Mouse (Mus musculus) erythroblast, adult 5-6 weeks (primary cell): ENCODE measurements around the gene 4930583I09Rik. TPM values are rescaled to one million over a fixed set of nuclear protein-coding genes. Genes with fewer than 3 reads are reported as not detected.

Experiments
- ATAC-seq: replicated peaks from 2 replicates; pipeline ENCODE4 v1.8.0; 2016; ENCODE audit warnings: moderate number of reproducible peaks, mild to moderate bottlenecking, moderate TSS enrichment, inconsistent platforms; ENCODE audit not compliant: poor library complexity, low FRiP score, severe bottlenecking
- total RNA-seq, 2 experiments: library from RNA; stranded (forward) in 1 of 2; stranded (reverse) in 1 of 2; fragments of 150-400 nt in 1 of 2; fragments of 200-764, 138-1000 nt in 1 of 2; gene quantifications; 2 replicates each; pipeline versions ENCODE4 v1.2.3 to v1.2.4; 2015 to 2017; ENCODE audit warnings: low replicate concordance in 2 of 2

Gene 4930583I09Rik
- total RNA-seq (2015; ENCODE audit: low replicate concordance) (not detected in 2 replicates), total RNA-seq (2017; ENCODE audit: low replicate concordance) (not detected in 2 replicates)

DNA sequence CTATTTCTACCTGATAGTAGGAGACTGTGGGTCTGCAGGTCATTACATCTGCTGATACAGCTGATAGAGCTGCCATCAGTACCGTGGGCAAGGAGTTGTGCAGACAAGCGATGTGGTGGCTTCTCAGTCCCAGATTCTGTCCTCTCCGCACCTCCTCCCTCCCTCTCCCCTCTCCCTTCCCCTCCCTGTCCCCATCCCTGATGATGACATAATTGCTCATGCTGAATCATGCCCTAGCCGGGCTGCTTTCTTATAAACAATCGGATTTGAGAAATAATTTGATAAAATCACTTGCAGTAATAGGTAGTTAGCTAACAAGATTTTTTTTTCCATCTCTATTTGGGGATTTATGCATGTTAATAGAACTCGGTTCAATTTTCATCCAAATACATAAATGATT lies at the start of gene 4930583I09Rik:
Gene 4930583I09Rik, minus strand, starts transcription at position 144 of the 400 bp plus-strand sequence.
- ATAC-seq = no peak

DNA sequence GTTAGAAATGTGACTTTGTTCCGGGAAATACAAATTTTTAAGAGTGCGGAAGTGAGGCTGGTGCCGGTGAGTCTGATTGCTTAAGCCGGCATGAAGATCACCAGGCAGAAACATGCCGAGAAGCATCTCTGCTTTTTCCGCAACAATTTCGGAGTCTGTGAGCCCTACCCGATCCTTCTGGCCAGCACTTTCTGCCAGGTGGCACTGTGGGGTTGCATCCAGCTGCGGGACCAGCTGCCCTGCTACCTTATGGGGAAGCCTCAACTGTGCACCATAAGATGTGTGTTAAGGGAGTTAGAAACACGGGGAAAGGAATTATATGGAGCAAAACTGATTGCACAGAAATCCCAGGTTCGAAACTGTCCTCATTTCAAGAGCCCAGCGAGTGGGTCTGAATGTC lies 40.2 kb upstream of the 4930583I09Rik start:
- no peak for ATAC-seq

DNA sequence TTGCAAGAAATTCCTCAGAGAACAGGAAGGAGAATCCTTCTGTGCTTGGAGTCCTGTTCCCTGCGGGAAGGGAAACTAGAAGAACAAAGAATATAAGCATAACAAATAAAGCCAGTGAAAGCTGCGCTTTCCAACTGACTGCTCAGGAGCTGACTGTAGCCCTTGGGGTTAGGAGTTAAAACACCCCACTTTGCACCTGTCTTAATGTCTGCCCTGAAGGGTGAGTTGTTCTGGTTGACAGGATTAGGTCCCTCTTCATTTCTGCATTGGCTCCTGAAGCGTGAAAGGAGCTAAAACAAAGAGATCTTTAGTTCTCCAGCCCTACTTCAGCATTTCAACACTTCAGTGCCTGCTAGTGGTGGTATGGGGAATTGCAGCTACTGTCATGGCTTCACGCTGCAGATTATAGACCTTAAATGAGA lies 37.8 kb upstream of the 4930583I09Rik start:
- ATAC-seq = no peak

DNA sequence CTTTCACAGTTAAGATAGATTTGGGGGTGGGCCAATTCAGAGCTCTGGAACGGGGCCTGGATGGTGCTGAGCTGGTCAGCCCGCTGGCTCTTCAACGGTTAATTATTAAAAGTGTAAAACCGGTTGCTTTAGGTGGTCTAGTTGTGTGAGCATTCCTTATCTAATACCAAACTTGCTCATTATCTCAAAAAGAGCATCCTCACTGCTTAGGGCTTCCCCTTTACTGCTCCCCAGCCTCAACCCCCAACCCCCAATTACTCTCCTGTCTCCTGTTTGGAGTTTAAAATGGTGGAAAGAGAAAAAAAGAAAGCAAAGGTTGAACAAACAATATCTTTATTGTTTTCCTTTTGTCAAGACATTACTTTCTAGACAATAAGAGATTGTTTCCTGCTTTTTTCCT lies 27.9 kb upstream of the 4930583I09Rik start:
- no peak for ATAC-seq

DNA sequence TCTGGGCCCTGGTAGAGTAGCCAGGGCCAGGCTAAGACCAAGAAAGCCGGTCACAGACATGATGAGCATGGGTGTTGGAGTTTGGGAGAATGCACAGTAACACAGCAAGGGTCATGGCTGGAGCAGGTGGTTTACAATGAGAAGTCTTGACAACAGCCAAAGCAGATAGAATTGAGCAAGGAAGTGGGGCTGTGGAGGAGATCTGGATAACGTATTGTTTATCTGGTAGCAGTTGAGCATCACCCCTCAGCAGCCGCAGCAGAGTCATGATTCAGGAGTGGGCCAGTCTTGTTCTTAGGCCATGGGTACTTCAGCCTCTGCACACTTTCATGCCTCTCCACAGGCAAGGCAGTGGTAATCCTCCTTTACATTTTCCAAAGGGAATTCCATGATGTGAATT lies 25.1 kb upstream of the 4930583I09Rik start:
- no peak for ATAC-seq

DNA sequence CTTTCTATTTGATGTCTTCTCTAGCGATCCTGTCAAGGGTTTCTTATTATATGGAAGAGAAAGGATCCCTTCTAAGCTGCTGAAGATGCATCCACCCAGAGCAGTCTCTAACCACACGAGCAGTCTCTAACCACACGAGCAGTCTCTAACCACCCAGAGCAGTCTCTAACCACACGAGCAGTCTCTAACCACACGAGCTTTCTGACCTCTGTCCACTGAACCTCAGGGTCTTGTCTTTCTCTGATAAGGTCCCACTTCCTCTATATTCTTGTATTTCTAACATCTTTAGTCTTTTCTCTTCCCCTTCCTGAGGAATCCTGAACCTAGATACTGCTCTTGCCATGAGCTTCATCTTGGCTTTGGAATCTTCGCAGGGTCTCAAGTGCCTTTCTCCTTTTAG lies 23.0 kb upstream of the 4930583I09Rik start:
- ATAC-seq = no peak

DNA sequence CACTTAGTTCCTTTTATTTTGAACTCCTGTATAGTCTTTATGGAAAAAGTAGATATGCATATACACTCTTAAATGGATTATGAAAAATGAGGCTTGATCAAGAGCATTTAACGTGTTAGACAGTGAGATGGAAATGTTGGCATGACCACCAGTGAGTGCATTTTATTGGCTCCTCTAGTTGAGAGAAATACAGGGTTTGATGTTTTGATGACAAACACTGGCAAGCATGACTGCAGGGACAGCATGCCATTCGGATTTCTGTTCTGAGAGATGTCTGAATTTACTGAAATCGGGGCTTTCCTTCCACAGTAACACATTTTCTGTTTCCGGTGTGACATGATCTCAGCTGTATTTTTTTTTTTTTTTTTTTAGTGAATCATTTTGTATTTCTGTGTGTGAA lies 12.2 kb upstream of the 4930583I09Rik start:
- ATAC-seq = no peak

DNA sequence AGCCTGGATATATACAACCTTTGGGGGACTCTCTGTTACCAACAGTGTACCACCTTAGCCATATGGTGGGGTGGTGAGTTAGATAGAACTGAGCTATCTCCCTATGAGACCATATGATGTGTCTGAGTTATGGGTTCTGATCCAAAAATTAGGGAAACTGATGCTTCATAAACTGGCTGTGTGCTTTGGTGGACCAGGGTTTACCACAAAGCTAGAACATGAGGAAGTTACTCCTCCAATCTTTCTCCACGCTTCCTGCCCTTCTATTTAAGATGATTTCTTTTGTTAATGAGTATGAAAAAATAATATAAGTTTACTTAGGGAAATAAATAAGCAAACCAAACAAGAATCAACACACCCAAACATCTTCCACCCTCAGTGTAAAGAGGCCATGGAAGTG lies 10.8 kb upstream of the 4930583I09Rik start:
- no peak for ATAC-seq

DNA sequence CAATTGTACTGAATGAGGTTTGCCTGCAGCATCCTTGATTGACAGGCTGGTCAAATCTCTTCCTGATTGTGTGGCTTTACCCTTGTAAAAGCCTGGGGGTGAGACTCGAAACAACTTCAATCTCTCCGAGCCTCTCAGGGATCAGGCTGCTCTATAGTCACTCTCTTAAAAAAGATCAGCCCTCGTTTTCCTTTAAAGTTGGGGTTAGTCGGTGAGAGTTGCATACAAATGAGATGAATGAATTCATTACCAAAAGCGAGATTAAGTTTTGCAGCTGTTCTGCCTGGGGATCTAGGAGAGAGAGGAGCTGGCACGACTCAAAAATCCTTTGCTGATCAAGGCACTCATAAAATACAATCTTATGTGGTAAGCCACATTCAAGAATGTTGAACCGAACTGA lies 1.0 kb upstream of the 4930583I09Rik start:
- no peak for ATAC-seq

DNA sequence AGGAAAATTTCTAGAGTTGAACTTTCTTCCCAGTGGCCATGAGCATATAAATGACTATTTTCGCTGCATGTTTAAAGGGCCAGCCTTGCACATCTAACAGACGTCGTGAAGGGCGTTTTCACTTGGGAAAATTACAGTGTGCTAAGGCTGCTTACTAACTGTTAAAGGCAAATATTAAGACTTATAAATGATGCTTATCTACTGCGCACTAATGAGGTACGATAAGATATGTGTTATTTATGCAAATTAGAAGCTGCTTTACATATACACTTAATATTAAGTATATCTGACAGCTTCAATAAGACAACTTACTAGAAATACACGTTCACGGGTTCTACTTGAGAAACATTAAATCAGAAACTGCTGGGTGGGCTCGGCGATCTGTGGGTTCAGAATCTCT lies 481 bp upstream of the 4930583I09Rik start:
- ATAC-seq = no peak

DNA sequence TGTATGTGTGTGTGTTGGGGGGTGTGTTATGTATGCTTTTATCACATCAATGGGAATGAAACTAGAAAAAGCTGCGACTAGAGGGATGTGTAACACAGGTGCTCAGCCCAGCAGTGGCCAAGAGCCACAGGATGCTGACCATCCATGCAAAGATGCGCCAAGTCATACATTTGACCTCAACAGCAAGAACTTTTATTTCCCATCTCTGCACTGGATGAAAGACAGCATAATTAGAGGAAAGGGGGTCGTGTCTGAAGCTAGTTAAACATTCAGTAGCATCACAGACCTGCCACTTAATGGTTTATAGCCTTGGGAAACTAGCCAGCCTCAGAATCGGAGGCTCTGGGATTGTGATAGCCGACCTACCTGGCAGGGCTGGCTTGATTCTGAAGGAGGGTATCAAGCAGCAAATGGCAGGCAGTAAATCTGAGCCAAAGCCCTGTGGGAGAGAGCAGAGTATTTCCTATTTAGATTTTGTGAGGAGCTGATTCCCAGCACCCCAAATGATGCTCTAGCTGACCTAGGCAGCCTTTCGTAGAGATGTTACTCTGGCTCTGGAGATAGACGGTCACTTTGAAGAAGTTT lies 1.9 kb downstream of the 4930583I09Rik start:
- ATAC-seq = no peak

DNA sequence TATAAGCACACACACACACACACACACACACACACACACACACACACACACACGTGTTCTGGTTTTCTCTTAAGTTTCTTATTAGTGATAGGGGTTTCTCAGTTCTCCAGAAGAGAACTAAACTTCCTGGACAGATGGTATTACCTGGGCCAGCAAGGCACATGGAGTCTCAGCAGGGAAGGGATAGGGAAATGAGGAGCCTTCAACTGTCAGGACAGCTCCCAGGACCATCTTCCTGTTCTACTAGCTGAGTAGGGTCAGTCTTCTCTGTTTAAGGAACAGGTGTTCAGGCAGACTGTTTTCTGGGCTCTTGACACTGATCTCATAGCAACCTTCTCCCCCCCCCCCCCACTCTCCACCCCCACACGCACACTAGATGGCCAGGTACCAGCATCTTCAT lies 2.8 kb downstream of the 4930583I09Rik start:
- ATAC-seq = no peak

DNA sequence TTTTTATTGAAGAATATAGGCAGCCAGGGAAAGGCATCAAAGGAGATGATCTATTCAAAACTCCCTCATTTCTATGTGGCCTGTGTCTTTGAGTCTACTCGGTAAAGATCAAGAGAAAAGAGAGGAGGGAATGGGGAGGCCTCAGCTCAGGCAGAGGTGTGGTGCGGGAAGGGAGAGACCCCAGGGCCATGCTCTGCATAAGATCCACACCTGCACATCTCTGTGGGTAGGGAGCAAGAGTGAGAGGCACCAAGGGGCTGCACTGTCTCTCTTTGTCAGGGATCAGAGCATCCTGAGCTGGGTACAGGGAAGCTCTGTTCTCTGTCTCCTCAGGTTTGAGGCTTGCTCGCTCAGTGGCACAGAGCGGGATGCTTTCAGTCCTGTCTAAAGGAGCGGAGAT lies 8.4 kb downstream of the 4930583I09Rik start:
- no peak for ATAC-seq

DNA sequence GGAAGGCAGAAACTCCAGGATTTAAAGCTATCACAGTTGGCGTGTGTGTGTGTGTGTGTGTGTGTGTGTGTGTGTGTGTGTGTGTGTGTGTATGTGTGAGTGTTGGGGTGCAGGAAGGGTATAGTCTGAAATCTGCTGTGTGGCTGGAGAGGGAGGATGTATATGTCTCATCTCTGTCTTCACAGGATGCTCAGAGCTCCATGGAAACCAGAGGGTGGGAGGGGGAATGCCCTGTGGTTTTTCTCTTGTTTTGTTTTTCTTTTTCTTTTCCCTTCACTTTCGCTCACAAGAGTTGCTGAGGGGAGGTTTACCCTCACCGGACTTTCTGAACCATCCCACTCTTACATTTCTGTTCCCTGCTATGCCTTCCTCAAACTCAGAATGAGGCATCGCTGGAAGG lies 9.0 kb downstream of the 4930583I09Rik start:
- ATAC-seq = no peak

DNA sequence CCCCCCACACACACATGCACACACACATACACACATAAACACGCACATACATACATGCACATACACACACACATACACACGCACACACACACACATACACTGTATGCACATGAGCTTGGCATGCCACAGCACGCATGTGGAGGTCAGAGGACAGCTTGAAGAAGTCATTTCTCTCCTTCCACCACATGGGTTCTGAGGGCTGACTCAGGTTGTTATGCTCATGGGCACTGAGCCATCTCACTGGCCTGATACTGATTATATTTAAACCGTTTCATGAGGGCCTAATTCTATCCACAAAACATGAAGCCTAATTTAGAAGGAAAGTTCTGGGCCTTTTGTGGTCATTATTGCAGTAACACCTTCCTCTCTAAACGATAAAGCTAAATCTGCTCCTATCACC lies 13.3 kb downstream of the 4930583I09Rik start:
- ATAC-seq = no peak

DNA sequence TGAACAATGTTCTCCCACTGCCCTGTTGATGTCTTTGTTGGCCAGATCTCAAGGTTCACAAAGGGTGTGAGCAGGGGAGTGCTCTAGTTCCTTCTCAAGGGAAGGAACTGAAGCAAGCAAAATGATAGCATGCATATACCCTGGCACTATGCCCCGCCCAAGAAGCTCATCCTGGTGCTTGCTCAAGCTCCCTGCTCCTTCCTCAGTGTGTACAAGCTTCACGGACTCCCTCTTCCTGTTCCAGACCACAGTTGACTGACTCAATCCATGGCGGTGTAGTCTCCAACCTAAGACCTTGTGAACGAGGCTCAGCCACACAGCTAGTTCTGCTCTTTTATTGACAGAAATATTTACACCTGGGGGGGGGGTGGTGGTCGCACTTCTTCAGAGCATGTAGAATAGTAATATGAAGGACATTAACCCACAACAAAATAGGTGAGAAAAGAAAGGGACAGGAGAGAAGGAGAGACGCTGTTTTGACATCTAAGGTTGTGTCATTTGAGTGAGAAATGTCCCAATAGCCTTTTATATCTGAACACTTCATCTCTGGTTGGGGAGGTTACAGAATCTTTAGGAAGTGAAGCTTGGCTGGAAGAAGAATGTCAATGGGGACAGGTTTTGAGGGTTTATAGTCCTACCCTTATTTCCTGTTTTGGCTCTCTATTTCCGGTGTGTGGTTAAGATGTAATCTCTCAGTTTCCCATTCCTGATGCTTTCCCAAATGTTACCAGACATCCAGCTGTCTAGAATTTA lies 14.9 kb downstream of the 4930583I09Rik start:
- ATAC-seq = no peak

DNA sequence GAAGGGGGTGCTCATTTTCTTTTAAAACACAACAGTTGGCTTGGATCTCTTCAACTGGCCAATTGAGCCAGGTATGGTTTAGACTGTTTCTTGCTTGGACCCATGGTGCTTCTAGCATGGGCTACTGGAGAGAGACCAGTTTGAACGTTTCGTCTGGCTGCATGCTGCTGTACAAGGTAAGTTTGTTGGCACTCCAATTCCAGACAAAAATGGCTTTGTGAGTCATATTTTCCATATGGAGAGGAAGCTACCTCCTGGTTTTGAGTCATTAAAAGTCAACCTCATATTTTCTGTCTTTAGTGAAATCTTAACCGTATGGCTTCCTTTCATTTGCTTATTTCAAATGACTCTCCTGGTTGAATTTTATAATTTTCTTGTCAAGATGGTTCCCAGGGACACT lies 19.6 kb downstream of the 4930583I09Rik start:
- ATAC-seq = no peak

DNA sequence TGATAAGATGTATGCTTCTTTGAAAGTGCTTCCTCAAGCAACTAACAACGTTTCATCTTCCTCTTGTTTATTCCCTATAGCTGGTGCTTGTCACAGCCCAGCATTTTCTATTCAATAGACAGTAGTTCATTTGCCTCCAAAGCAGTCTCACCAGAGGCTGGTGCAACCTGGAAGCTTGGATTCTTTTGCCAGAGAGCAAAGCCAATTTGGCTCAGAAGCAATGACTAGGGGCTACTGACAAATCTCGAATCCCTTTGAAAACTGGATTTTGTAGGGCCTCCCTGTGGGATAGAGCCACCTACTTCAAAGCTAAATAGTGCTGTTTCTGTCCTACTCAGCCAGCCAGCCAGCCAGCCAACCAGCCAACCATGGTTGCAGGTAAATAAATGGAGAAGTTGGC lies 20.1 kb downstream of the 4930583I09Rik start:
- no peak for ATAC-seq

DNA sequence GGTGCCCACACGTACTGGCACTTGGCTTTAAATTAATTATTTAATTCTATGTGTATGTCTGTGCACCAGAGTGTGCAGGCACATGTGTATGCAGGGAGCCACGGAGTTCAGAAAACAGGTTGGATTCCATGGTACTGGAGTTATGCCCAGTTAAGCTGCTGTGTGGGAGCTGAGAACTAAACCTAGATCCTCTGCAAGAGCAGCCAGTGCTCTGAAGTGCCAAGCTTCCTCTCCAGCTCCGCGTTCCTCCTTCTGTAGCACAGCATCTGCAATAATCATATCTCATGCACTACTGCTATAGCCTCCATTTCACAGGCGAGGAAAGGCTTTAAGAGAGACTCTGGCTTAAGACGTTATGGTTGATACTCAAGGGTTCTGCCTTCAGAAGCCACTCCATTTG lies 22.3 kb downstream of the 4930583I09Rik start:
- ATAC-seq = no peak

DNA sequence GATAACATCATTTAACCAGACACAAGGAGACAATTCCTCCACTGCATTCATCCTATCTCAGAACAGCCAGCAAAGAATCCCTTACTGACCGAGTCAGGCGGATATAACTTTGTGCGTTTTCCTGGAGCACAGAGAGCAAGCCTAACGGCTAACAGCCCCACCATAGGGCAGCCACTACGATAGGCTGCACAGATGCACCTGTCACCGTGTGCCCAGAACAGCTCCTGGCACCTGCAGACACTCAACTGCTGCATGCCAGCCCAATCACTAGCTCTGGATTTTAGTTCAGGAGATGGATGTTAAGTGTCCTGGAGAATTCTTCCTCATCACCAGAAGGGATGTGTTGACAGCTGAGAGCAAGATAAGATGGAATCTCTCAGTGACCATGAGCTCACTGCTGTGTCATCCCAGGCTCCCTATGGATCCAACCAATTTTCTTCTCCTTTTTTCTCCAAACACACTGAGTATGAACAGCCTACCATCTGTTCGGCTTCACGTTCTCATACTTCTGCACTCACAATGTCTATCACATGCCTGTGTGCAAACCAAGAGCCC lies 29.8 kb downstream of the 4930583I09Rik start:
- no peak for ATAC-seq

DNA sequence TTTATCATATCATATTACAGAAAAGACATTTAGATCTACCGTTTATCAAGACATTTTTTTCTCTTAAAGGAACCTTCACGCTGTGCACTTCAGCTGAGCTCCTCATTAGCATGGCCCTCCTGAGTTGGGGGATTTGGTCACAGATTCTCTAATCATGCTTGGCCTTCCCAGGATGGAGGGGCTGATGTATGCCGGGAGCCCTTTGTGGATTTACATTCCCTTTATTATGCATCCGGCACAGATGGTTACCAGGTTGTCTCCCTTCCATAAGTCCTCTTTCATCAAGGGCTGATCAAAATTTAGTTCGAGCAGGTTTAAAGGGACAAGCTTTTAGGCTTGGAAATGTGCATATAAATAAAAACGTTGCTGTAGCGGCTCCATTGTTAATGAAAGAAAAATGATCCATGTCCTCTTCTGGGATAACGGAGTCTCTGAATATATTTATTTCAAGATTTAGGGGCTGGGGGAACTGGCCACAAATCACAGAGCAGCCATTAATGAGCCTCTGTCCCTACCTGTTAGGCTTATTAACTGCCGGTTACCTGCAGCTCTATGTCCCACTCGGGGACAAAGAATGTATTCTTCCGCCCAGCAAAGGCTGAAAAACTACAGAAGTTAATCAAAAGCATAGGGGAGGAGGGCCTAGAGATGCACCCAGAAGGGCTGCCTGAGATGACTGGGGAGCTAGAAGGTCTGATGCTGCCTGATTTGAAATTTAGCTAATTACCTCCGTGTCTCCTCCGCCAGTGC lies 31.3 kb downstream of the 4930583I09Rik start:
- no peak for ATAC-seq
